Mouse (Mus musculus) cerebellum, adult 9-11 months (tissue): ENCODE measurements around the gene Pard3.

Experiments
- DNase-seq: peaks from one replicate; pipeline ENCODE4 v3.0.0; 2022

Pard3 gene

GRCm38 (mm10) chr8:127251476-127251875 is 187.8 kb downstream of the Pard3 start:
- no peak for DNase-seq

- DNase-seq, result no peak
Observed at GRCm38 (mm10) chr8:127251985-127252384, 188.3 kb downstream of the Pard3 start.

GRCm38 (mm10) chr8:127254625-127255024 is 190.9 kb downstream of the Pard3 start:
- no peak for DNase-seq

GRCm38 (mm10) chr8:127257086-127257485 is 193.4 kb downstream of the Pard3 start:
- no peak for DNase-seq

GRCm38 (mm10) chr8:127261051-127261450 is 197.4 kb downstream of the Pard3 start:
- no peak for DNase-seq

- no peak for DNase-seq
Observed at GRCm38 (mm10) chr8:127262026-127262425, 198.3 kb downstream of the Pard3 start.

- DNase-seq, result no peak
Observed at GRCm38 (mm10) chr8:127262436-127262835, 198.7 kb downstream of the Pard3 start.

- DNase-seq, result no peak
Observed at GRCm38 (mm10) chr8:127262926-127263325, 199.2 kb downstream of the Pard3 start.

- DNase-seq, result no peak
Observed at GRCm38 (mm10) chr8:127263457-127263856, 199.8 kb downstream of the Pard3 start.

GRCm38 (mm10) chr8:127264691-127265470 is 201.2 kb downstream of the Pard3 start:
- DNase-seq, result no peak

GRCm38 (mm10) chr8:127266777-127267176 is 203.1 kb downstream of the Pard3 start:
- no peak for DNase-seq

- DNase-seq, result no peak
Observed at GRCm38 (mm10) chr8:127268239-127269024, 204.7 kb downstream of the Pard3 start.

- DNase-seq, result no peak
Observed at GRCm38 (mm10) chr8:127269082-127269747, 205.5 kb downstream of the Pard3 start.

GRCm38 (mm10) chr8:127271186-127271585 is 207.5 kb downstream of the Pard3 start:
- no peak for DNase-seq

- no peak for DNase-seq
Observed at GRCm38 (mm10) chr8:127280299-127280974, 216.7 kb downstream of the Pard3 start.

- DNase-seq, result no peak
Observed at GRCm38 (mm10) chr8:127281035-127281434, 217.3 kb downstream of the Pard3 start.

GRCm38 (mm10) chr8:127284462-127285216 is 220.9 kb downstream of the Pard3 start:
- no peak for DNase-seq

- no peak for DNase-seq
Observed at GRCm38 (mm10) chr8:127287816-127288215, 224.1 kb downstream of the Pard3 start.

GRCm38 (mm10) chr8:127292307-127292706 is 228.6 kb downstream of the Pard3 start:
- DNase-seq, result no peak

- DNase-seq, result no peak
Observed at GRCm38 (mm10) chr8:127293025-127293729, 229.5 kb downstream of the Pard3 start.

- no peak for DNase-seq
Observed at GRCm38 (mm10) chr8:127294061-127294460, 230.4 kb downstream of the Pard3 start.

- peak; percentile 92 for DNase-seq
Observed at GRCm38 (mm10) chr8:127295848-127296247, 232.2 kb downstream of the Pard3 start.
